Mouse (Mus musculus) forebrain, postnatal 0 days (tissue): Measurements from ENCODE around the gene Acot5. TPM values are rescaled to one million over a fixed set of nuclear protein-coding genes. Genes with fewer than 3 reads are reported as not detected.
"Not testable (repeated sequence)": the region's sequence is repeated elsewhere in the genome, so short reads cannot be mapped to it uniquely, and the experiment has no call there.

Experiments used
- ATAC-seq: fragments of 200-750 bp; cut with Nextera tagmentation; 2 replicates; pipeline ENCODE4 v1.8.0; 2017; ENCODE audit warnings: mild to moderate bottlenecking, moderate library complexity
- DNase-seq: peaks from one replicate; pipeline ENCODE4 v3.0.0-alpha.2; 2015
- H3K27ac ChIP-seq: fragments of 300-500 bp; sonication (generic); 2 replicates; pipeline ENCODE4 v1.5.1; 2014; ENCODE audit warnings: low read depth, mild to moderate bottlenecking, antibody characterized with exemption, low read length, moderate library complexity, mixed read lengths
- H3K27me3 ChIP-seq: fragments of 300-500 bp; sonication (generic); 2 replicates; pipeline ENCODE4 v1.6.1; 2014; ENCODE audit warnings: mild to moderate bottlenecking, low read length, mixed read lengths; ENCODE audit not compliant: insufficient read depth
- H3K36me3 ChIP-seq: fragments of 300-500 bp; sonication (generic); 2 replicates; pipeline ENCODE4 v1.6.1; 2014; ENCODE audit warnings: mild to moderate bottlenecking, moderate library complexity; ENCODE audit not compliant: insufficient read depth
- H3K4me1 ChIP-seq: fragments of 300-500 bp; sonication (generic); 2 replicates; pipeline ENCODE4 v1.6.1; 2014; ENCODE audit warnings: antibody characterized with exemption; ENCODE audit not compliant: insufficient read depth
- H3K4me2 ChIP-seq: fragments of 300-500 bp; sonication (generic); 2 replicates; pipeline ENCODE4 v1.6.1; 2014; ENCODE audit warnings: low read depth, mild to moderate bottlenecking, moderate library complexity
- H3K4me3 ChIP-seq: fragments of 300-500 bp; sonication (generic); 2 replicates; pipeline ENCODE4 v1.5.1; 2014; ENCODE audit warnings: low read depth, low read length, mixed read lengths
- H3K9ac ChIP-seq: fragments of 300-500 bp; sonication (generic); 2 replicates; pipeline ENCODE4 v1.6.1; 2014; ENCODE audit warnings: mild to moderate bottlenecking
- H3K9me3 ChIP-seq: fragments of 300-500 bp; sonication (generic); 2 replicates; pipeline ENCODE4 v1.6.1; 2016; ENCODE audit warnings: low read length
- CTCF ChIP-seq: sonication (generic); IDR thresholded peaks from 2 replicates; pipeline ENCODE4 v1.5.1; 2016; ENCODE audit warnings: antibody characterized with exemption, control low read depth, low read depth
- WGBS: fragments of 180-500 bp; shearing (Covaris S2); extraction: QIAGEN DNeasy Blood & Tissue Kit; methylation state at CpG from one replicate; pipeline ENCODE4 v1.1.7; 2014; 5-methylcytosine and 5-hydroxymethylcytosine counted together
- polyA plus RNA-seq: library from polyadenylated mRNA; unstranded; fragments of >200 nt; fragmentation: Nextera tagmentation; extraction: Ambion mirVana; gene quantifications from 2 replicates; pipeline ENCODE4 v1.2.1, GENCODE M21; 2015
- total RNA-seq: library from RNA; depleted of rRNA; stranded (reverse); fragments of >200 nt; gene quantifications from 2 replicates; pipeline ENCODE4 v1.2.3, GENCODE M21; 2014

The Acot5 gene
- total and polyA plus RNA-seq, 2 experiments from 2014 or later, result 0.93 to 2.3 TPM

DNA sequence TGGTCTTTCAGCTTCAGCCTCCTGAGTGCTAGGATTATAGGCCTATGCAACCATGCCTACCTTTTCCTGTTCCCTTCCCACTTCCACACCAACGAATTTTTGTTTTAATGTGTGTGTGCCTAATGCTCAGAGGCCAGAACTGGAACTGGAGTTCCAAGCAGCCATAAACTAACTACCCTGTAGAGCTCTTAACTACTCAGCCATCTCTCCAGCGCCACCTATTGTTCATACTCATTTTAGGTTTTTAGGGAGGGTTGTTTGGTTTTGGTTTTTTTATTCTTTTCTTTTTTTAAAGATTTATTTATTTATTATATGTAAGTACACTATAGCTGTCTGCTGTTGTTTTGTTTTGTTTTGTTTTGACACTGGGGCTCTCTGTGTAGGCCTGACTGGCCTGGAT, 8.2 kb upstream of the Acot5 start:
- no peaks in the 10 kb centered on the region for H3K4me1 ChIP-seq
- no peak for ATAC-seq
- H3K36me3 ChIP-seq, result no peaks in the 10 kb centered on the region
- H3K4me2 ChIP-seq, result no peak overlapping the region
- no peak for DNase-seq
- 38% methylated on average over 2 of the region's 2 CpGs for WGBS
- peak; percentile 33; the same call in 1 of the 2 replicates for TF ChIP-seq CTCF
- H3K9me3 ChIP-seq, result no peaks in the 10 kb centered on the region
- no peak overlapping the region for H3K4me3 ChIP-seq
- H3K27ac ChIP-seq, result no peak overlapping the region
- H3K27me3 ChIP-seq, result no peaks in the 10 kb centered on the region
- H3K9ac ChIP-seq, result no peak overlapping the region

- no peak overlapping the region for H3K4me3 ChIP-seq
- no peak overlapping the region for H3K4me2 ChIP-seq
- H3K9me3 ChIP-seq, result no peaks in the 10 kb centered on the region
- no peak overlapping the region for H3K27ac ChIP-seq
- no peaks in the 10 kb centered on the region for H3K27me3 ChIP-seq
- no peak for TF ChIP-seq CTCF
- ATAC-seq (no peak), DNase-seq (no peak)
- WGBS, result 95% methylated on average over 20 of the region's 20 CpGs
- H3K9ac ChIP-seq, result no peak overlapping the region
- H3K4me1 ChIP-seq, result no peaks in the 10 kb centered on the region
- no peaks in the 10 kb centered on the region for H3K36me3 ChIP-seq
These were observed 6.8 kb upstream of the Acot5 start for GRCm38 (mm10) chr12:84062336-84062735.

- no peak overlapping the region for H3K27ac ChIP-seq
- no peaks in the 10 kb centered on the region for H3K27me3 ChIP-seq
- H3K36me3 ChIP-seq, result no peaks in the 10 kb centered on the region
- no peaks in the 10 kb centered on the region for H3K4me1 ChIP-seq
- 73% methylated on average over 5 of the region's 5 CpGs for WGBS
- no peak overlapping the region for H3K4me2 ChIP-seq
- H3K4me3 ChIP-seq, result no peak overlapping the region
- DNase-seq, result no peak
- no peaks in the 10 kb centered on the region for H3K9me3 ChIP-seq
- H3K9ac ChIP-seq, result no peak overlapping the region
- no peak for ATAC-seq
- peak; percentile 38 for TF ChIP-seq CTCF
These were observed 5.9 kb upstream of the Acot5 start for GRCm38 (mm10) chr12:84063228-84063627.

GRCm38 (mm10) chr12:84063833-84064232, 5.3 kb upstream of the Acot5 start:
- Histone ChIP-seq H3K36me3 (no peaks in the 10 kb centered on the region), H3K9me3 (no peaks in the 10 kb centered on the region), H3K27ac (no peak overlapping the region), H3K9ac (no peak overlapping the region), H3K4me3 (no peak overlapping the region), H3K4me1 (no peaks in the 10 kb centered on the region), H3K4me2 (no peak overlapping the region), H3K27me3 (no peaks in the 10 kb centered on the region; the same call in 1 of the 2 replicates)
- no peak for ATAC-seq
- 93% methylated on average over 2 of the region's 2 CpGs for WGBS
- TF ChIP-seq CTCF, result no peak
- no peak for DNase-seq

- Histone ChIP-seq H3K36me3 (no peaks in the 10 kb centered on the region), H3K4me3 (no peak overlapping the region), H3K27ac (no peak overlapping the region), H3K4me2 (no peak overlapping the region), H3K4me1 (no peaks in the 10 kb centered on the region), H3K9me3 (no peaks in the 10 kb centered on the region), H3K27me3 (no peaks in the 10 kb centered on the region; the same call in 1 of the 2 replicates), H3K9ac (no peak overlapping the region)
- 73% methylated on average over 8 of the region's 8 CpGs for WGBS
- no peak for TF ChIP-seq CTCF
- DNase-seq (no peak), ATAC-seq (no peak)
These were observed 4.5 kb upstream of the Acot5 start for GRCm38 (mm10) chr12:84064621-84065020.

- no peak overlapping the region for H3K9ac ChIP-seq
- DNase-seq, result no peak
- no peak for ATAC-seq
- WGBS, result 82% methylated on average over 4 of the region's 4 CpGs
- TF ChIP-seq CTCF, result no peak
- no peaks in the 10 kb centered on the region for H3K36me3 ChIP-seq
- H3K9me3 ChIP-seq, result no peaks in the 10 kb centered on the region
- no peak overlapping the region for H3K4me2 ChIP-seq
- no peaks in the 10 kb centered on the region for H3K4me1 ChIP-seq
- no peaks in the 10 kb centered on the region; the same call in none of the 2 replicates for H3K27me3 ChIP-seq
- no peak overlapping the region for H3K4me3 ChIP-seq
- H3K27ac ChIP-seq, result no peak overlapping the region
These were observed 1.4 kb upstream of the Acot5 start for GRCm38 (mm10) chr12:84067752-84068151.

DNA sequence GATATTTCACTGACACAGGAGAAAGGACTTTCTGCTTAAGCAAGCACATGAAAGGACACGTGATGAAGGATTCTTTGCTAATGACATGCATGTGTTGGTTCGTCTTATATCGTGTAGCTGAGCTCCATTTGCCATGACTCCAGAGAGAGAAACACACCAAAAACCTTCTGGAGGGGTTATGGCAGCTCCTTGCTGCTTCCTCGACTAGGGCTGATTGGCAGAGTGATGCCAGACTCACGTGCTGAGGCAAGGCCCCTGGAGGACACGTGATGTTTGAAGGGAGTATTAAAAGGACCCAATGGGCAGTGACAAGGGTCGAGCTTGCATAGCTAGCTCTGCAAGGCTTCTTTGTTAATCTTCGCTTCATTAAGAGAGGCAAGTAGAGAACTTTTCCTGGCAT, 829 bp upstream of the Acot5 start:
- Histone ChIP-seq H3K9ac (no peak overlapping the region), H3K4me2 (no peak overlapping the region), H3K27ac (no peak overlapping the region), H3K36me3 (no peaks in the 10 kb centered on the region), H3K4me3 (no peak overlapping the region), H3K27me3 (no peaks in the 10 kb centered on the region; the same call in none of the 2 replicates), H3K9me3 (no peaks in the 10 kb centered on the region), H3K4me1 (no peaks in the 10 kb centered on the region)
- ATAC-seq (no peak), DNase-seq (no peak)
- TF ChIP-seq CTCF, result no peak
- WGBS, result 53% methylated on average over 8 of the region's 8 CpGs

- H3K36me3 ChIP-seq, H3K9me3 ChIP-seq, H3K4me1 ChIP-seq, H3K27ac ChIP-seq, H3K27me3 ChIP-seq, ATAC-seq: not testable (repeated sequence)
- H3K9ac ChIP-seq, result peak overlapping the region; percentile 28
- H3K4me3 ChIP-seq, result peak overlapping the region; percentile 42
- H3K4me2 ChIP-seq, result peak overlapping the region; percentile 57
- 6% methylated on average over 39 of the region's 52 CpGs for WGBS
- DNase-seq, result peak; percentile 22
These were observed 457 bp downstream of the Acot5 start for GRCm38 (mm10) chr12:84069582-84069981.
